Mouse (Mus musculus): Measurements from ENCODE around the gene Tmem128. TPM values are rescaled to one million over a fixed set of nuclear protein-coding genes. Genes with fewer than 3 reads are reported as not detected.

The Tmem128 gene
- polyA plus RNA-seq, 1 experiment from 2014 or later, result 79.0 TPM

GRCm38 (mm10) chr5:38301761-38302411 lies 41.9 kb downstream of the Tmem128 start:
- Histone ChIP-seq H3K27me3 (replicated peaks; ENCODE audit: control insufficient read depth, insufficient read depth, low read length) (no peaks in the 10 kb centered on the region), H3K9me3 (ENCODE audit: control insufficient read depth, low read length) (no peaks in the 10 kb centered on the region), H3K9ac (ENCODE audit: low read length) (no peak overlapping the region), H3K4me3 (ENCODE audit: low read depth, low read length) (no peak overlapping the region), H3K27ac (ENCODE audit: low read depth) (no peak overlapping the region), H3K4me2 (ENCODE audit: low read length) (no peak overlapping the region), H3K36me3 (ENCODE audit: control insufficient read depth, insufficient read depth, low read length) (no peaks in the 10 kb centered on the region), H3K4me1 (replicated peaks; ENCODE audit: control insufficient read depth, insufficient read depth, low read length) (no peaks in the 10 kb centered on the region)
- ATAC-seq (replicated peaks; ENCODE audit: low FRiP score, low TSS enrichment, low read depth), result no peak
- DNase-seq (ENCODE audit: low spot score), result no peak
- 88% methylated on average over 12 of the region's 12 CpGs for WGBS

- no peaks in the 10 kb centered on the region for H3K36me3 ChIP-seq (ENCODE audit: control insufficient read depth, insufficient read depth, low read length)
- no peak for DNase-seq (ENCODE audit: low spot score)
- H3K4me2 ChIP-seq (ENCODE audit: low read length), result no peak overlapping the region
- 47% methylated on average over 12 of the region's 12 CpGs for WGBS
- no peak overlapping the region for H3K4me3 ChIP-seq (ENCODE audit: low read depth, low read length)
- H3K9me3 ChIP-seq (ENCODE audit: control insufficient read depth, low read length), result no peaks in the 10 kb centered on the region
- no peak overlapping the region for H3K27ac ChIP-seq (ENCODE audit: low read depth)
- H3K4me1 ChIP-seq (replicated peaks; ENCODE audit: control insufficient read depth, insufficient read depth, low read length), result no peaks in the 10 kb centered on the region
- no peaks in the 10 kb centered on the region for H3K27me3 ChIP-seq (replicated peaks; ENCODE audit: control insufficient read depth, insufficient read depth, low read length)
- no peak overlapping the region for H3K9ac ChIP-seq (ENCODE audit: low read length)
- no peak for ATAC-seq (replicated peaks; ENCODE audit: low FRiP score, low TSS enrichment, low read depth)
Observed at GRCm38 (mm10) chr5:38302651-38303050, 42.7 kb downstream of the Tmem128 start.

DNA sequence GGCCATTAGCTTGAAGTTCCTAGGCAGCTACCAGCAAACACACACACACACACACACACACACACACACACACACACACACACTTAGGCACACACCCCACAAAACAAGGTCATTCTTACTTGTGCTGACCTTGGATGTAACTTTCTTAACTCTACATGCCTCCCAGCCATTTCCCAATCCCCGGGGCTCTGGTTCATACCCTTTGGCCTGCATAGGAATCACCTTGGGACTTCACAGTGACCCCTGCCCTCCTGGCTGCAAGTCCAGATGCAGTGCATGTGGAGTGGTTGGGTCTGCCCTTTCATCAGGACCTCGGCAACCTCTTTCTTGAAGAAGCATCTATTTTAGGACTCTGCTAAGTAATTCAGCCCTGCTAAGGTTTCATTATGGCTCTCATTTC lies 45.3 kb downstream of the Tmem128 start:
- Histone ChIP-seq H3K9me3 (ENCODE audit: control insufficient read depth, low read length) (no peaks in the 10 kb centered on the region), H3K4me3 (ENCODE audit: low read depth, low read length) (no peak overlapping the region), H3K4me1 (replicated peaks; ENCODE audit: control insufficient read depth, insufficient read depth, low read length) (no peaks in the 10 kb centered on the region), H3K4me2 (ENCODE audit: low read length) (no peak overlapping the region), H3K27ac (ENCODE audit: low read depth) (no peak overlapping the region), H3K9ac (ENCODE audit: low read length) (no peak overlapping the region), H3K27me3 (replicated peaks; ENCODE audit: control insufficient read depth, insufficient read depth, low read length) (no peaks in the 10 kb centered on the region), H3K36me3 (ENCODE audit: control insufficient read depth, insufficient read depth, low read length) (no peaks in the 10 kb centered on the region)
- no peak for ATAC-seq (replicated peaks; ENCODE audit: low FRiP score, low TSS enrichment, low read depth)
- 81% methylated on average over 2 of the region's 2 CpGs for WGBS
- DNase-seq (ENCODE audit: low spot score), result no peak

DNA sequence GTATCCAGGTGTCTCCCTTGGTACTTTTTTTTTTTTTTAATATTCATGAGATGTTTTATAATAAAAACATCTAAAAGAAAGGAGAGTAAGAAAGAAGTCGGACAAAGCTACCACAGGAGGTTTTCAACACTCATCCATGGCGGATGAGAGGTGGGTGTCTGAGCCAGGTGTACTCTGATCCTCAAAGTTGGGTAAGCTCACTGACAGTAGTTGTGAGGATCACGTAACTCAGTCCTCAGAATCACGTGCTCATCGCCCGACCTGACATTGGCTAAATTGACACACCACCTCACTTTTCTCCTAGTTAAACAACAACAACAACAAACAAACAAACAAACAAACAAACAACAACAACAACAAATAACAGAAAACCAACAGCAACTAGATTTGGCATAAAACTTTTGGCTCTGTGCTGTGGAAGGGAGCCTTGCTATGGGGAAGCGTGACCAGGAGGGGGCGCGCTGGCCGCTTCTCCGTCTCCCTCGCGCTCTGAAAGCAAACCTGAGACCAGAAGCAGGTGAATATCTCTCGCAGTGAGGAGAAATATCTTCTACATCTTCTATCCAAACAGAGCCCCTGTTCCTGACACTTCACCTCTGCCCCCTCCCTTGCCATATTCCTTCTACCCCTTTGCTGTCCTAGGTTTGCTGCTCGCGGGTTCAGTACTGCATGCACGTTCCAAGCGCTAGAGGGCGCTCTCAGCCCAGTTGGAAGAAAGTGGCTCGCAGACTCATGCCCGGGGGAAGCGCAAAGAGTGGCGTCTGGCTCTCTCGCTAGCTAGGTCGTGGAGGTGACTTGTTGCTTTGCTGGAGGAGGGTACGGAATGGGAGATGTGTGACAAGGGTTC lies 47.5 kb downstream of the Tmem128 start:
- Histone ChIP-seq H3K36me3 (ENCODE audit: control insufficient read depth, insufficient read depth, low read length) (no peaks in the 10 kb centered on the region), H3K4me2 (ENCODE audit: low read length) (peak overlapping the region; percentile 59), H3K4me1 (replicated peaks; ENCODE audit: control insufficient read depth, insufficient read depth, low read length) (no peaks in the 10 kb centered on the region), H3K27me3 (replicated peaks; ENCODE audit: control insufficient read depth, insufficient read depth, low read length) (no peaks in the 10 kb centered on the region), H3K9ac (ENCODE audit: low read length) (no peak overlapping the region), H3K27ac (ENCODE audit: low read depth) (no peak overlapping the region), H3K4me3 (ENCODE audit: low read depth, low read length) (peak overlapping the region; percentile 32), H3K9me3 (ENCODE audit: control insufficient read depth, low read length) (no peaks in the 10 kb centered on the region)
- 11% methylated on average over 26 of the region's 26 CpGs for WGBS
- DNase-seq (ENCODE audit: low spot score), result peak; percentile 97
- ATAC-seq (replicated peaks; ENCODE audit: low FRiP score, low TSS enrichment, low read depth), result peak; percentile 88

- H3K4me2 ChIP-seq (ENCODE audit: low read length), result no peak overlapping the region
- no peak for ATAC-seq (replicated peaks; ENCODE audit: low FRiP score, low TSS enrichment, low read depth)
- no peak overlapping the region for H3K27ac ChIP-seq (ENCODE audit: low read depth)
- no peak for DNase-seq (ENCODE audit: low spot score)
- H3K36me3 ChIP-seq (ENCODE audit: control insufficient read depth, insufficient read depth, low read length), result no peaks in the 10 kb centered on the region
- H3K4me3 ChIP-seq (ENCODE audit: low read depth, low read length), result no peak overlapping the region
- no peaks in the 10 kb centered on the region for H3K27me3 ChIP-seq (replicated peaks; ENCODE audit: control insufficient read depth, insufficient read depth, low read length)
- 43% methylated on average over 5 of the region's 5 CpGs for WGBS
- no peaks in the 10 kb centered on the region for H3K4me1 ChIP-seq (replicated peaks; ENCODE audit: control insufficient read depth, insufficient read depth, low read length)
- H3K9me3 ChIP-seq (ENCODE audit: control insufficient read depth, low read length), result no peaks in the 10 kb centered on the region
- no peak overlapping the region for H3K9ac ChIP-seq (ENCODE audit: low read length)
Observed at GRCm38 (mm10) chr5:38308873-38309272, 48.9 kb downstream of the Tmem128 start.

- H3K9me3 ChIP-seq (ENCODE audit: control insufficient read depth, low read length), result no peaks in the 10 kb centered on the region
- no peak overlapping the region for H3K27ac ChIP-seq (ENCODE audit: low read depth)
- no peaks in the 10 kb centered on the region for H3K4me1 ChIP-seq (replicated peaks; ENCODE audit: control insufficient read depth, insufficient read depth, low read length)
- no peak overlapping the region for H3K4me2 ChIP-seq (ENCODE audit: low read length)
- H3K9ac ChIP-seq (ENCODE audit: low read length), result no peak overlapping the region
- no peaks in the 10 kb centered on the region for H3K36me3 ChIP-seq (ENCODE audit: control insufficient read depth, insufficient read depth, low read length)
- no peak for DNase-seq (ENCODE audit: low spot score)
- WGBS, result 62% methylated on average over 3 of the region's 3 CpGs
- no peak for ATAC-seq (replicated peaks; ENCODE audit: low FRiP score, low TSS enrichment, low read depth)
- H3K4me3 ChIP-seq (ENCODE audit: low read depth, low read length), result no peak overlapping the region
- no peaks in the 10 kb centered on the region for H3K27me3 ChIP-seq (replicated peaks; ENCODE audit: control insufficient read depth, insufficient read depth, low read length)
Observed at GRCm38 (mm10) chr5:38309795-38310194, 49.8 kb downstream of the Tmem128 start.

Other genes with a start within 250 kb of the Tmem128 start
- gene Stx18, start 221.4 kb upstream of the Tmem128 start, polyA plus RNA-seq (2014; fragmentation: Nextera tagmentation; extraction: Ambion mirVana), result 34.0 and 36.8 TPM in 2 replicates
- gene Nsg1, start 100.3 kb upstream of the Tmem128 start, polyA plus RNA-seq (2014; fragmentation: Nextera tagmentation; extraction: Ambion mirVana), result 16.1 and 18.0 TPM in 2 replicates
- gene Zbtb49, start 39.7 kb upstream of the Tmem128 start, polyA plus RNA-seq (2014; fragmentation: Nextera tagmentation; extraction: Ambion mirVana), result 10.5 and 12.4 TPM in 2 replicates
- 100 and 111 TPM in 2 replicates for gene Lyar, start 39.7 kb upstream of the Tmem128 start, polyA plus RNA-seq (2014; fragmentation: Nextera tagmentation; extraction: Ambion mirVana)
- not detected in 2 replicates for gene Otop1, start 15.8 kb downstream of the Tmem128 start, polyA plus RNA-seq (2014; fragmentation: Nextera tagmentation; extraction: Ambion mirVana)
- gene Drd5, start 59.2 kb downstream of the Tmem128 start, polyA plus RNA-seq (2014; fragmentation: Nextera tagmentation; extraction: Ambion mirVana), result not detected in 2 replicates
- gene Slc2a9, start 243.0 kb downstream of the Tmem128 start, polyA plus RNA-seq (2014; fragmentation: Nextera tagmentation; extraction: Ambion mirVana), result 0.40 and 1.2 TPM in 2 replicates